Mouse (Mus musculus) thymus, adult 2 months (tissue): Measurements from ENCODE around the gene Cd55.
"Not testable (repeated sequence)": the region's sequence is repeated elsewhere in the genome, so short reads cannot be mapped to it uniquely, and the experiment has no call there.

Experiments used
- CTCF ChIP-seq: fragments of 200-500 bp; IDR thresholded peaks from 2 replicates; pipeline ENCODE4 v1.5.1; 2012; ENCODE audit warnings: mild to moderate bottlenecking, control low read depth, low read length, moderate library complexity, borderline replicate concordance; ENCODE audit not compliant: control insufficient read depth, poor library complexity, insufficient read depth; ENCODE audit errors: extremely low read depth
- POLR2A ChIP-seq: fragments of 200-500 bp; IDR thresholded peaks from 2 replicates; pipeline ENCODE4 v1.6.1; 2012; ENCODE audit warnings: mild to moderate bottlenecking, low read length, control low read depth, moderate library complexity; ENCODE audit not compliant: control insufficient read depth, poor library complexity, insufficient read depth; ENCODE audit errors: extremely low read depth

DNA sequence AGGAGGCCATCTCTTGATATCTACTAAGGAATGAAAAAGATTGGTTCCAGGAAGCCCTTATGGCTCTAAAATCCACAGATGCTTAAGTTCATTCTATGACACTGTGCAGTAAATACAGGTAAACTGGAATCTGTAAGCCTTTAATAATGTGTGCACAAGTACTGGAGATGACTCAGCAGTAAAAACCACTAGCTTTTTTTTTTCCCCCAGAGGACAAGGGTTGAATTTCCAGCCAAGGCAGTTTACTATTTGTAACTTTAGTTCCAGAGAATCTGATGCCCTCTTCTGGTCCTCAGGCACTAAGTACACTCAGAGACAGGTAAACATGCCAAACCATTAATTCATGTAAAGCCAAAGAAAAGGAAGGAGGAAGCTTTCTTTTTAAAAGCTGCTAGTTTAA is 65.4 kb downstream of the Cd55 start:
- TF ChIP-seq POLR2A, CTCF: not testable (repeated sequence)
